Mouse (Mus musculus) MEL (cell line): Measurements from ENCODE around the gene Rcbtb2. TPM values are rescaled to one million over a fixed set of nuclear protein-coding genes. Genes with fewer than 3 reads are reported as not detected.

ENCODE experiments used
- DNase-seq: peaks from one replicate; pipeline ENCODE4 v3.0.0; 2011; ENCODE audit warnings: low read depth, low spot score
- H3K27ac ChIP-seq: 2 replicates; pipeline ENCODE4 v1.5.1; 2012; ENCODE audit warnings: low read depth, mild to moderate bottlenecking, control low read depth, low read length, moderate library complexity; ENCODE audit not compliant: control insufficient read depth
- H3K27me3 ChIP-seq, 2 experiments: fragments of 150-350 bp in 1 of 2; sonication (generic) in 1 of 2; 2 replicates each; pipeline ENCODE4 v1.6.1; 2012; ENCODE audit warnings: low read length in 2 of 2, mild to moderate bottlenecking in 2 of 2, improper control_type of control experiment in 1 of 2, moderate library complexity in 1 of 2; ENCODE audit not compliant: insufficient read depth in 2 of 2, control insufficient read depth in 1 of 2
- H3K36me3 ChIP-seq, 2 experiments: 2 replicates each; pipeline ENCODE4 v1.6.1; 2012 to 2014; ENCODE audit warnings: low read length in 2 of 2, improper control_type of control experiment in 1 of 2, inconsistent platforms in 1 of 2, mild to moderate bottlenecking in 1 of 2; ENCODE audit not compliant: insufficient read depth in 2 of 2, control insufficient read depth in 1 of 2
- H3K4me1 ChIP-seq, 2 experiments: fragments of 150-350 bp in 1 of 2; sonication (generic) in 1 of 2; 2 replicates each; pipeline ENCODE4 v1.6.1; 2012; ENCODE audit warnings: low read length in 2 of 2, improper control_type of control experiment in 1 of 2, mild to moderate bottlenecking in 1 of 2; ENCODE audit not compliant: insufficient read depth in 2 of 2, control insufficient read depth in 1 of 2
- H3K4me3 ChIP-seq, 2 experiments: fragments of 150-350 bp in 1 of 2; sonication (generic) in 1 of 2; 2 replicates each; pipeline ENCODE4 v1.5.1; 2012; ENCODE audit warnings: low read depth in 2 of 2, low read length in 2 of 2, mild to moderate bottlenecking in 2 of 2, moderate library complexity in 2 of 2, control low read depth in 1 of 2, improper control_type of control experiment in 1 of 2; ENCODE audit not compliant: control insufficient read depth in 1 of 2, insufficient read depth in 1 of 2
- H3K79me2 ChIP-seq: 2 replicates; pipeline ENCODE4 v1.6.1; 2012; ENCODE audit warnings: mild to moderate bottlenecking, low read length, moderate library complexity; ENCODE audit not compliant: control insufficient read depth, poor library complexity, insufficient read depth
- H3K9ac ChIP-seq: 2 replicates; pipeline ENCODE4 v1.6.1; 2012; ENCODE audit warnings: low read depth, mild to moderate bottlenecking, control low read depth, low read length, moderate library complexity; ENCODE audit not compliant: control insufficient read depth, poor library complexity, severe bottlenecking
- H3K9me3 ChIP-seq: fragments of 150-350 bp; sonication (generic); replicated peaks from 2 replicates; pipeline ENCODE4 v1.6.1; 2012; ENCODE audit warnings: mild to moderate bottlenecking, low read length, improper control_type of control experiment, moderate library complexity; ENCODE audit not compliant: insufficient read depth
- BHLHE40 ChIP-seq: IDR thresholded peaks from 2 replicates; pipeline ENCODE4 v1.6.1; 2012; ENCODE audit warnings: low read depth, mild to moderate bottlenecking, inconsistent platforms, low read length, improper control_type of control experiment, borderline replicate concordance
- CTCF ChIP-seq, 3 experiments: IDR thresholded peaks in 2 of 3; conservative IDR thresholded peaks in 1 of 3; 2 replicates each; pipeline ENCODE4 v1.5.1; 2011 to 2012; ENCODE audit warnings: low read length in 3 of 3, low read depth in 2 of 3, mild to moderate bottlenecking in 2 of 3, improper control_type of control experiment in 1 of 3, inconsistent platforms in 1 of 3, mixed read lengths in 1 of 3, moderate library complexity in 1 of 3; ENCODE audit not compliant: control insufficient read depth in 1 of 3, insufficient read depth in 1 of 3, poor library complexity in 1 of 3, severe bottlenecking in 1 of 3
- EP300 ChIP-seq, 2 experiments: IDR thresholded peaks; 2 replicates each; pipeline ENCODE4 v1.6.1; 2011; ENCODE audit warnings: improper control_type of control experiment in 2 of 2, low read length in 2 of 2, low read depth in 1 of 2, mild to moderate bottlenecking in 1 of 2
- HCFC1 ChIP-seq: IDR thresholded peaks from 2 replicates; pipeline ENCODE4 v1.6.1; 2012; ENCODE audit warnings: low read depth, mild to moderate bottlenecking, inconsistent platforms, low read length, improper control_type of control experiment, moderate library complexity
- JUND ChIP-seq: IDR thresholded peaks from 2 replicates; pipeline ENCODE4 v1.6.1; 2011; ENCODE audit warnings: low read depth, mild to moderate bottlenecking, improper control_type of control experiment, low read length
- KAT2A ChIP-seq: conservative IDR thresholded peaks from 2 replicates; pipeline ENCODE4 v1.6.1; 2012; ENCODE audit warnings: low read depth, low read length, improper control_type of control experiment, inconsistent platforms
- MAX ChIP-seq: IDR thresholded peaks from 2 replicates; pipeline ENCODE4 v1.6.1; 2011; ENCODE audit warnings: low read length, improper control_type of control experiment
- MAZ ChIP-seq: IDR thresholded peaks from 2 replicates; pipeline ENCODE4 v1.6.1; 2012; ENCODE audit warnings: low read depth, mild to moderate bottlenecking, inconsistent platforms, low read length, improper control_type of control experiment
- MEF2A ChIP-seq: IDR thresholded peaks from 2 replicates; pipeline ENCODE4 v1.6.1; 2014; ENCODE audit warnings: low read depth, mild to moderate bottlenecking, inconsistent platforms, low read length, improper control_type of control experiment; ENCODE audit not compliant: poor library complexity, insufficient replicate concordance, severe bottlenecking; ENCODE audit errors: extremely low read depth
- POLR2AphosphoS5 ChIP-seq: IDR thresholded peaks from 2 replicates; pipeline ENCODE4 v1.6.1; 2012; ENCODE audit warnings: low read depth, borderline replicate concordance, mild to moderate bottlenecking, inconsistent platforms, low read length, moderate library complexity, mixed read lengths
- RCOR1 ChIP-seq: IDR thresholded peaks from 2 replicates; pipeline ENCODE4 v1.6.1; 2012; ENCODE audit warnings: low read depth, mild to moderate bottlenecking, inconsistent platforms, low read length, improper control_type of control experiment
- SIN3A ChIP-seq: IDR thresholded peaks from 2 replicates; pipeline ENCODE4 v1.6.1; 2012; ENCODE audit warnings: low read length, improper control_type of control experiment, inconsistent platforms
- SMC3 ChIP-seq: IDR thresholded peaks from 2 replicates; pipeline ENCODE4 v1.6.1; 2011; ENCODE audit warnings: low read depth, low read length, improper control_type of control experiment
- UBTF ChIP-seq: IDR thresholded peaks from 2 replicates; pipeline ENCODE4 v1.6.1; 2012; ENCODE audit warnings: low read depth, mild to moderate bottlenecking, inconsistent platforms, low read length, improper control_type of control experiment, moderate library complexity, borderline replicate concordance; ENCODE audit not compliant: insufficient read depth
- USF1 ChIP-seq: IDR thresholded peaks from 2 replicates; pipeline ENCODE4 v1.6.1; 2014; ENCODE audit warnings: low read depth, mild to moderate bottlenecking, inconsistent platforms, low read length, improper control_type of control experiment, moderate library complexity
- ZKSCAN1 ChIP-seq: IDR thresholded peaks from 2 replicates; pipeline ENCODE4 v1.6.1; 2012; ENCODE audit warnings: low read depth, mild to moderate bottlenecking, inconsistent platforms, low read length, improper control_type of control experiment, moderate library complexity
- polyA plus RNA-seq, 2 experiments: library from polyadenylated mRNA; stranded (reverse) in 1 of 2; unstranded in 1 of 2; fragments of >175 nt in 1 of 2; fragments of >200 nt in 1 of 2; gene quantifications; 2 replicates each; pipeline versions ENCODE4 v1.2.1 to v1.2.4; 2012; ENCODE audit warnings: low replicate concordance in 2 of 2, low read depth in 1 of 2; ENCODE audit not compliant: insufficient read length in 2 of 2, insufficient read depth in 1 of 2, missing spikeins in 1 of 2
- total RNA-seq: library from RNA; depleted of rRNA; stranded (reverse); fragments of 300-350 nt; gene quantifications from 2 replicates; pipeline ENCODE4 v1.2.3, GENCODE M21; 2012

Gene Rcbtb2
- total and polyA plus RNA-seq, 3 experiments, result 8.6 to 13.8 TPM; not detected in 1

GRCm38 (mm10) chr14:73252276-73252675 lies 129.4 kb downstream of the Rcbtb2 start:
- peaks cover 0 to 2% of the 10 kb centered on the region in 2 experiments; a peak in 3 of 4 replicates for H3K36me3 ChIP-seq
- TF ChIP-seq BHLHE40 (no peak), UBTF (no peak)
- no peaks in the 10 kb centered on the region for H3K4me1 ChIP-seq
- no peaks in the 10 kb centered on the region for H3K9me3 ChIP-seq
- no peaks in the 10 kb centered on the region for H3K79me2 ChIP-seq
- no peak for DNase-seq
- H3K9ac ChIP-seq, result no peak overlapping the region
- no peaks in the 10 kb centered on the region for H3K27me3 ChIP-seq
- H3K27ac ChIP-seq, result no peak overlapping the region
- no peak overlapping the region for H3K4me3 ChIP-seq

GRCm38 (mm10) chr14:73253453-73254251 lies 130.8 kb downstream of the Rcbtb2 start:
- Histone ChIP-seq H3K9me3 (no peaks in the 10 kb centered on the region), H3K36me3 (peaks cover 0 to 2% of the 10 kb centered on the region in 2 experiments; a peak in 3 of 4 replicates), H3K9ac (no peak overlapping the region), H3K79me2 (no peaks in the 10 kb centered on the region), H3K4me1 (no peaks in the 10 kb centered on the region), H3K27me3 (no peaks in the 10 kb centered on the region), H3K27ac (no peak overlapping the region), H3K4me3 (no peak overlapping the region)
- DNase-seq, result peak; percentile 24
- TF ChIP-seq USF1, result no peak

- Histone ChIP-seq H3K4me3 (no peak overlapping the region), H3K36me3 (peaks cover 0 to 2% of the 10 kb centered on the region in 2 experiments; a peak in 3 of 4 replicates), H3K27me3 (no peaks in the 10 kb centered on the region), H3K4me1 (no peaks in the 10 kb centered on the region), H3K9me3 (no peaks in the 10 kb centered on the region), H3K79me2 (no peaks in the 10 kb centered on the region), H3K9ac (no peak overlapping the region), H3K27ac (no peak overlapping the region)
- DNase-seq, result no peak
- TF ChIP-seq CTCF (IDR thresholded peaks at IDR 0.05 in 2 of 3, conservative IDR thresholded peaks at IDR 0.05 in 1 of 3; ENCODE audit: control insufficient read depth in 1 of 3, insufficient read depth in 1 of 3, low read depth in 2 of 3, low read length in 3 of 3, poor library complexity in 1 of 3, severe bottlenecking in 1 of 3) (no peak), EP300 (IDR thresholded peaks at IDR 0.05; ENCODE audit: low read depth in 1 of 2, low read length in 2 of 2) (no peak), ZKSCAN1 (no peak), HCFC1 (no peak), MAZ (no peak), POLR2AphosphoS5 (no peak), KAT2A (no peak), MEF2A (no peak), JUND (no peak), SIN3A (no peak), SMC3 (no peak), RCOR1 (no peak), MAX (no peak)
Observed at GRCm38 (mm10) chr14:73254412-73254811, 131.6 kb downstream of the Rcbtb2 start.
